Mouse (Mus musculus): Measurements from ENCODE around the gene Pcx.
A peak's percentile ranks its signal among the peaks of the same experiment; 100 is the strongest.

The Pcx gene

DNA sequence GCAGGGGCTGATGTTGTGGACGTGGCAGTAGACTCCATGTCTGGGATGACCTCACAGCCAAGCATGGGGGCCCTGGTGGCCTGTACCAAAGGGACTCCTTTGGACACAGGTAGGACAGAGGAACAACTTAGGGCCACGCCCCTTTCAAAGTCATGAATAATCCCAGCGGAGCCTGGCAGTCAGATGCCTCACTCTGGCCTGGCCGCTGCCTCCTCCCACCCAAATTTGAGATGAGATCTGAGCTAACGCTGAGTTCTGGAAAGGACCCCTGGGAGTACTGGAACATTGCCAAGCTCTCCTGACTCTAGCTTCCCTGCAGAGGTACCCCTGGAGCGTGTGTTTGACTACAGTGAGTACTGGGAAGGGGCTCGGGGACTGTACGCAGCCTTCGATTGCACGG lies 109.2 kb downstream of the Pcx start:
- DNase-seq (ENCODE audit: low read depth, low spot score) = no peak

DNA sequence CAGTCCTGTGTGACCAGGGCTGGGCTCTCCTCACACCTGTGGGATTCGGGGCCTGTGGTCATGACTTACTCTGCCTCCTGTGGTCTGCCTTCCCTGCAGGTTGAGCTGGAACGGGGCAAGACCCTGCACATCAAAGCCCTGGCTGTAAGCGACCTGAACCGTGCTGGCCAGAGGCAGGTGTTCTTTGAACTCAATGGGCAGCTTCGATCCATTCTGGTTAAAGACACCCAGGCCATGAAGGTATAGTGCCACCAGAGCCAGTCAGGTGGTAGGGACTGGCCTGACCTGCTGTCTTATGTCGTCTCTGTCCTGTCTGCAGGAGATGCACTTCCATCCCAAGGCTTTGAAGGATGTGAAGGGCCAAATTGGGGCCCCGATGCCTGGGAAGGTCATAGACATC lies 110.4 kb downstream of the Pcx start:
- DNase-seq (ENCODE audit: low read depth, low spot score) = no peak

DNA sequence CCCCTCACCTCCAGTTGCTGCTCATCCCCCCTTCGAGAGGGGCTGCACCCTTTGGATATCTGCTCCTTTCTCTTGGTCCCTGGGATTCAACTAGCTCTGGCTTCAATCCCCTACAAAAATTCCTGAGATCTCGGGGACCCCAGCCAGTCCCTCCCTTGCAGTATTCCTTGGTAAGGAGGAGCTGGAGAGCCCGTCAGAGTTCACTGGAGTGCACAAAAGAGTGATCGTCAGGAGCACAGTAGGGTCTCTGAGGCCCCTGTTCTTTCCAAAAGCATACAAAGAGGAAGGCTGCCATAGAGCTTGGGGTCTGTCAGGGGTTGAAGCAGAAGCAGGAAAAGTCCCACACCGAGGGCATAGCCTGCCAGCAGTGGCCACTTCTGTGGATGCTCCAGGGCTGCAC lies 112.5 kb downstream of the Pcx start:
- no peak for DNase-seq (ENCODE audit: low read depth, low spot score)

DNA sequence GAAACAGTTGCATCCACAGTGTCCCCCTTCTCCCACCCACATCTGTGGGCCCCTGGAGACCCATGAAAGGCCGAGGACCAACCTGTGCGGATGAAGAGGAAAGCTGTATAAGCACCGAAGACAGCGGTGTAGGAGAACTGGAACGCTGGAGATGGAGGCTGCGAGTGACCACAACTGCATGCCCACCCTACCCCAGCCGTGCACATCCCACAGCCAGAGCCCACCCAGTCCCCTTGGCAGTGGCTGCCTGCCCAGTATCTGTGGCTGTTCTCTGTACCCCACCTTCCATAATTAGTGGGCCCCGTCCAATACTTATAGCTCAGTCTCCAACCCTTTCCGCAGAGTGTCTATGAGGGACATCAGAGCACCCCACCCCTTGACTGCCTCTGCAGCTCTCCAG lies 113.1 kb downstream of the Pcx start:
- no peak for DNase-seq (ENCODE audit: low read depth, low spot score)

DNA sequence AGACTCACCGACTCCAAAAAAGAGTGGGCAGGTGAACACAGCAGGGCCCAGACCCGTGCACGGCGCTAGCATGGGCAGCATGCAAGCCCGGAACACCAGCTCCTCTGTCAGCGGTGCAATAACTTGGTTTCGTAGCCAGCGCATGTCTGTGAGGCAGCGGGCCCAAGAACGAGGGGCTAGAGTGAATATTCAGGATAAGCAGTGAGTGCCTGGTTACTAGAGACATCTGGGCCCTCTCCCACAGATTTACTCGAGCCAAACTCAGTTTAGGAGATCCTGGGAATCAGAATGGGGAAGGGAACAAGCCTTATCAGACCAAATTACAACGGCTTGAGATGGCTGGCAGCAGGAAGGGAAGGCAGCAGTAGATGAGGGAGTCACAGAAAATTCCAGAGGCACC lies 113.7 kb downstream of the Pcx start:
- DNase-seq (ENCODE audit: low read depth, low spot score) = no peak

- DNase-seq (ENCODE audit: low read depth, low spot score) = no peak
These were observed 114.3 kb downstream of the Pcx start for GRCm38 (mm10) chr19:4624406-4625178.

GRCm38 (mm10) chr19:4625179-4625828 lies 115.0 kb downstream of the Pcx start, which contains the start of gene Rce1:
Gene Rce1, minus strand, starts transcription at chr19:4625641.
- peak; percentile 78 for DNase-seq (ENCODE audit: low read depth, low spot score)

DNA sequence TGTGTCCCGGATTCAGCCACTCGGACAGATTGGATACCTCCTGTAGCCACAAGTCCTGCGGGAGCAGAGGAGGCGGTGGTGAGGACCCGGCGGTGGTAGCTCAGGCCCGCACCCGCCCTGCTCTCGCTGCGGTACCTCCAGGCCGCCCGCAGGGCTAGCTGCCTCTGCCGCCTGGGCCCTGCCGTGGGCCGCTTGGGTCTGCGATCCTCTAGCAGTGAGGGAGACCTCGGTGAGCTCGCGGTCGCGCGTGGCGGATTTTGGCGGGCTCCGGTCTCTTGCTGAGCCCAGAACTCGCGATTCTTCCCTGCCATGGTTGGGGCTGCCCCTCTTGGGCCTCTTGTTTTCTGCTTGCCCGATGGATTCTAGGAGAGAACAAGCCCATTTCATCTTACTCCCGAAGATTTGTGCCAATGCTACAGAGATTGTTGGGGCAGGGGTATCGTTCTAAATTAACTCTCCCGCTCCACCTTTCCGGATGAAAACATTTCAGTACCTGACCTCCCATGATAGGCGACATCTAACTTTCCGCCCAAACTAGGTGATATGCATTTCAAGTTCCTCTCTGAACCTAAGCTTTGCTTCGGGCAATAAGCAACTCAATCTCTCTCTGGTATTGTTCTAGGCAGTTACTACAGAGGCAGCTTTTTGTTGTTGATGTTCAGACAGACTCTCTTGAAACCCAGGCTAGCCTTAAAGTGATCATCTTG lies 115.7 kb downstream of the Pcx start:
- DNase-seq (ENCODE audit: low read depth, low spot score) = no peak

GRCm38 (mm10) chr19:4628819-4629218 lies 118.5 kb downstream of the Pcx start:
- DNase-seq (ENCODE audit: low read depth, low spot score) = no peak

GRCm38 (mm10) chr19:4635986-4636385 lies 125.7 kb downstream of the Pcx start:
- DNase-seq (ENCODE audit: low read depth, low spot score) = no peak

GRCm38 (mm10) chr19:4644271-4644670 lies 134.0 kb downstream of the Pcx start:
- DNase-seq (ENCODE audit: low read depth, low spot score) = no peak

DNA sequence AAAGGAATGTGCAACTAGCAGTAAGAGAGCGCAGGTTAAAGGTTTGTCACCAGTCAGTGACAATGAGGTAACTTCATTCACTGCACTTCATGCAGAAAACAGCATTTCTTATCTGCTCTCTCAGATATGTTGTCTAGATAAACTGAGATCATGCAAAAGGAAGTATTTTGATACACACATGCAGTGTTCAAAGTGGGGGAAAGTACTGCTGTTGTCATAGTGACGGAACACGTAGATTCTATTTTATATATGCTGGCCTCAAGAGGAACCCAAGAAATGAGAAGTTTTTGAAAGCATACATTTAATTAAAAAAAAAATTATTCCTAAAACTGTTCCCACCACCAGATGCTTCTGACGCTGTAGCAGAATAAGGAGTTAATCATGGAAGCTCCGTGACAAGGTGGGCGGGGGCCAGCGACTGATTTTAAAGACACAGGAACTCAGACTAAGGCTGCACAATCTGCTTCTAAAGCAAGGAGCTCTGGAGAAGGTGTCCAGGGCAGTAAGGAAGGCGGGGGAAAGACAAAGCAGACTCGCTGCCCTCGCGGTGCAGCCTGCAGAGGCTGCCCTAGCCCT lies 136.7 kb downstream of the Pcx start:
- DNase-seq (ENCODE audit: low read depth, low spot score) = no peak

DNA sequence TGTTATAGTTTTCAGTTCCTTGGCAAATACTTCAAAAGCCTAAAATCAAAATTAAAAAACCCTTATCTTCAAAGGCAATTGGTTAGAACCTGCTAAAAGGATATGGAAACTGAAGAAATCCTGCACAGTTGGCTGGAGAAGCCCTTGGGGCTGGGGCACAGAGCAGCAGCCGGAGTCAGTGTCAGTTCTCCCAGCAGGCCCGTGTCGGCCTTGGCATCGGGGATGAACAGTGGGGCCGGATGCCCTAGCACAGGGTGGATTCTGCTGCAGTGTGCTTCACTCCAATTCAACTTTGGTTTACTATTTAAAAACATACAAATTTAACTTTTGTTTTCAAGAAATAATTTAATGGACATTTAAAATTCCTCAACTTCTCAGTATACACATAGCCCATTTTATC lies 147.9 kb downstream of the Pcx start:
- DNase-seq (ENCODE audit: low read depth, low spot score) = no peak

GRCm38 (mm10) chr19:4666815-4667214 lies 156.5 kb downstream of the Pcx start:
- no peak for DNase-seq (ENCODE audit: low read depth, low spot score)

- no peak for DNase-seq (ENCODE audit: low read depth, low spot score)
These were observed 160.5 kb downstream of the Pcx start for GRCm38 (mm10) chr19:4670776-4671175.
